Comparison of ENCODE assay signal across 8 mouse cellular contexts in the genomic region with DNA sequence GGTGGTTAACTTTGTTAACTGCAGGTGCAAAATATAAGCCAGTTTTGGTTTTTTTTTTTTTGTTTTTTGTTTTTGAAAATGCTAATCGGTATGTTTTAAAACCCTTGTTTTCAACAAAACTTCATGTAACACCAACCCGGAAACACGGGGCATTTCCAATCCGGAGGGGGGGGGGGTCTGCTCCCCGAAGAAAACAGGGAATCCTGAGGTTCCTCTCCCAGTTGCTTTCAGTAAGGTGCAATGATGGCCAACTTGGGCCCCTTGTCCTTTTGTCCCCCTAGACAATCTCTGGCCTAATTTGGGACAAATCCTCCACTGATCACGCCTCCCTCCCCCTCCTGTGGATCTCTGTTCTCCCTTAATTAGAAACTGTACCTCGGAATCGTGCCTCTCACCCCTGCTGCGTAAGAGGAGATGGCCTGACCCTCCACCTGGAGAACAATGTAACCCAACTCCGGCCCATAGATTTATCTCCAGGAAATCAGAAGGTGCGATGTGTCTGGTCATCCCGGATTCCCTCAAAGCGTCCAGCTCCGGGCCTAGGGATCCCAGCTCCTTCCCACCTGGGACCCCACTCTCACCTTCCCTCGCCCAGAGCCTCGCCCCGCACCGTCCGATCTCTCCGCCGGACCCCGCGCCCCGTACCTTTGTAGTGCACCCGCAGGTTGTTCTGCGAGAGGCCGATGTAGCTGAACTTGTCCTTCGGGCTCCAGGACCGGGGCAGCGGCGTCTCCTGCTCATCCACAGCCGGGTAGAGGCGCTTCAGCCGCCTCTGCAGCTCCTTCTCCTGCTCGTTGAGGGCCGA. TPM values are rescaled to one million over a fixed set of nuclear protein-coding genes. Genes with fewer than 3 reads are reported as not detected.
A peak's percentile ranks its signal among the peaks of the same experiment; 100 is the strongest.
DNase-seq lines count a peak whose midpoint lies in the region; ATAC-seq lines count a peak whose summit lies in the region.

No protein-coding gene starts in this region.

- H3K9me3 ChIP-seq in heart, embryonic 10.5 days, result no peaks in the 10 kb centered on the region
- H3K9me3 ChIP-seq in kidney, embryonic 16.5 days (ENCODE audit: low read length), result no peaks in the 10 kb centered on the region

- peak; percentile 28 for ATAC-seq in kidney, embryonic 16.5 days (ENCODE audit: low FRiP score, low TSS enrichment)
- ATAC-seq in granulocyte monocyte progenitor cell, adult 5-6 weeks (replicated peaks; ENCODE audit: poor library complexity, severe bottlenecking), result no peak

- peaks cover 16% of the 10 kb centered on the region for H3K4me1 ChIP-seq in heart, embryonic 10.5 days
- H3K4me1 ChIP-seq in kidney, embryonic 16.5 days (ENCODE audit: insufficient read depth, low read length), result peaks cover 37% of the 10 kb centered on the region

- DNase-seq in B cell, adult 2 months, result peak; percentile 49 to 54
- DNase-seq in adrenal gland, adult (ENCODE audit: inconsistent age in 2 of 2, low spot score in 1 of 2), result peak; percentile 58 to 84
- DNase-seq in embryo, embryonic 9.5 days (ENCODE audit: extremely low spot score), result peak; percentile 57
- peak; percentile 79 for DNase-seq in heart, embryonic 10.5 days (ENCODE audit: low spot score)
- DNase-seq in lung, postnatal 25 days (ENCODE audit: low spot score), result peak; percentile 22
- DNase-seq in skeletal muscle tissue, adult 2 months (ENCODE audit: low read depth, low spot score), result peak; percentile 18

- peak overlapping the region; percentile 74 for H3K4me3 ChIP-seq in heart, embryonic 10.5 days
- H3K4me3 ChIP-seq in kidney, embryonic 16.5 days (ENCODE audit: low read length), result peak overlapping the region; percentile 99

- no peaks in the 10 kb centered on the region for H3K27me3 ChIP-seq in heart, embryonic 10.5 days (ENCODE audit: insufficient read depth, poor library complexity, severe bottlenecking)
- no peaks in the 10 kb centered on the region for H3K27me3 ChIP-seq in kidney, embryonic 16.5 days (ENCODE audit: insufficient read depth, low read length)

- under 1% methylated on average over 36 of the region's 36 CpGs for WGBS in heart, embryonic 10.5 days
- under 1% methylated on average over 35 of the region's 36 CpGs for WGBS in kidney, embryonic 16.5 days

- H3K4me2 ChIP-seq in kidney, embryonic 16.5 days (replicated peaks; ENCODE audit: low read depth, low read length), result peak overlapping the region; percentile 74

- peak overlapping the region; percentile 99 for H3K27ac ChIP-seq in heart, embryonic 10.5 days
- H3K27ac ChIP-seq in kidney, embryonic 16.5 days (ENCODE audit: low read length), result peak overlapping the region; percentile 99

- peak overlapping the region; percentile 98 for H3K9ac ChIP-seq in kidney, embryonic 16.5 days (replicated peaks; ENCODE audit: low read length)

- H3K36me3 ChIP-seq in heart, embryonic 10.5 days, result no peaks in the 10 kb centered on the region
- no peaks in the 10 kb centered on the region for H3K36me3 ChIP-seq in kidney, embryonic 16.5 days (ENCODE audit: insufficient read depth, low read length)

RNA-seq across cellular contexts. Expression of gene Ranbp9, which starts 1.1 kb away (rescaled TPM):
- polyA plus RNA-seq in heart, embryonic 10.5 days (2016; fragmentation: Nextera tagmentation; extraction: Ambion mirVana), result 6.8 and 11.6 TPM in 2 replicates
- 8.4 and 9.1 TPM in 2 replicates for polyA plus RNA-seq in kidney, embryonic 16.5 days (2015; fragmentation: Nextera tagmentation; extraction: Ambion mirVana)
- 41.5 and 46.1 TPM in 2 replicates for total RNA-seq in granulocyte monocyte progenitor cell, adult 5-6 weeks (2014; fragmentation: Nextera tagmentation)
- total RNA-seq in granulocyte monocyte progenitor cell, adult 5-6 weeks (2017), result 56.4 and 84.0 TPM in 2 replicates

Comparison
In these comparisons a context has a peak if more than half of its experiments do, and no peak if none do; other contexts are left out.
1. DNase-seq: peak in every context shown above with its lines; median percentile 79 in heart, embryonic 10.5 days; 71 in adrenal gland, adult; 57 in embryo, embryonic 9.5 days; 52 in B cell, adult 2 months; 22 in lung, postnatal 25 days; 18 in skeletal muscle tissue, adult 2 months.